Mouse (Mus musculus): ENCODE results near the gene Cog4. TPM values are rescaled to one million over a fixed set of nuclear protein-coding genes. Genes with fewer than 3 reads are reported as not detected.
"Not testable (repeated sequence)": the region's sequence is repeated elsewhere in the genome, so short reads cannot be mapped to it uniquely, and the experiment has no call there.

Cog4 gene
- total RNA-seq, 4 experiments from 2014 or later: 76.3 to 100 (median 88.2) TPM

DNA sequence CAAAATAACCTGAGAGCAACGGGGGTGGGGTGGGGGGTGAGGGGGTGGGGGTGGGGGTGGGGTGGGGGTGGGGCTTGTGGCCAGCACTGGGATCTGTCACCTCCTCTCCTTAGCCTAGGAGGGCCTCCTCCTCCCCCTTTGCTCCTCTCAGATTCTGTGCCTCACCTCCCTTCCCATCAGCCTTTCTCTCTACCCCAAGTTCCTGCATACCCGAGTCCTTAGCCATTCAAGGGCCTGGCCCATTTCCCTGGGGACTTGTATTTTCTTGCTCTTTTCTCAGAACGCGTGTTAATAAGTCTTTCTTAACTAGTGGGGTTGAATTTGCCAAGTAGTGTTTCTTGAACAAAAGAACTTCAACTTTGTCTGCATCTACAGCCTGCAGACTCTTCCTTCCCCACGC is 80.3 kb downstream of the Cog4 start:
- no peak for DNase-seq

DNA sequence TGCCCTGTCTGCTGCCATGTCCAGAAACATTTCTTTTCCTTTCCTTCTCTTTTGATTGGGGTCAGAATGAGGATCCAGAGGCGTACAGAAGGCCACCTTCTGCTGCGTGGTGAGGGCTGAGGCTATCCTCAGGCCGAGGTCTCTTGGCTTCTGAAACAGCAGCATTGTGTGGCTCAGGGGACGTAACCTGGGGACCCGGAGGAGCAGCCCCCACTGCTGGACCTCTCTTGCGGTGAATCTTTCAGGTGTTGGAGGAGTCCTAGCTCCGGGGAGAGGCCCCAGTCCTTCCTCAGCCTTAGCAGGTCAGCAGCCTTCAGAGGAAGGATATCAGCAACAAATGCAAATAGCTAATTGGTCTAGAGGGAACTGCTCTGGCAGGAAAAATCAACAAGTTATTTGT is 82.0 kb downstream of the Cog4 start:
- no peak for DNase-seq

DNA sequence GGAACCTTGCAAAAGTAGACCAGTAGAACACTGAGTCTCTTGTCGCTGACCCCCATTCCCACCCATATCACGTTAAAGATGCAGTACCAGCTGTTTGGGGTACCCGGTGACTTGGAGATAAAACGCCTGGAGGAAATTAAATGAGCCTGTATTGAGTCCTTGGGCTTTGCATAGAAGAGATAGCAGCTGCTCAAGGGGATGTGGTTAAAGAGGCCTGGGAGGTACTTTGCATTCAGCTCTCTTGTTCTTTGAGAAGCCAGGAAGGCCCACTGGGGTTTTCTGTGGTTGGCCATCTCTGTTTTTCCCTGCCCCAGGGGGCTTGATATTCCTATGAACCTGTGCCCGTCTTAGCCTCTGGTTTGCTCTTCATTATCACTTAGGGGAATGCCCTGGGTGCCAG is 82.7 kb downstream of the Cog4 start:
- no peak for DNase-seq

DNA sequence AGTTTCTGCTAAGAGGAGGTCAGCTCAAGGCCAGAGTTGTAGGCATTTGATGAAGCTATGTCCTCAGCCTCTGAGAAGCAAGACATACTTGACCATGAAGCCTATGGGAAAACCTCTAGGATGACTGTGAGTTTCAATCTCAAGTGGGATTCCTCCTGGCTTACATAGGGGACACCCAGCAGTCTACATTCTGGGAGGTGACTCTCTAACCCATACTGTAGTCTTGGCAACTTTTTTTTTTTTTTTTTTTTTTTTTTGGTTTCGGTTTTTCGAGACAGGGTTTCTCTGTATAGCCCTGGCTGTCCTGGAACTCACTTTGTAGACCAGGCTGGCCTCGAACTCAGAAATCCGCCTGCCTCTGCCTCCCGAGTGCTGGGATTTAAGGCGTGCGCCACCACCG is 83.3 kb downstream of the Cog4 start:
- not testable (repeated sequence) for DNase-seq

DNA sequence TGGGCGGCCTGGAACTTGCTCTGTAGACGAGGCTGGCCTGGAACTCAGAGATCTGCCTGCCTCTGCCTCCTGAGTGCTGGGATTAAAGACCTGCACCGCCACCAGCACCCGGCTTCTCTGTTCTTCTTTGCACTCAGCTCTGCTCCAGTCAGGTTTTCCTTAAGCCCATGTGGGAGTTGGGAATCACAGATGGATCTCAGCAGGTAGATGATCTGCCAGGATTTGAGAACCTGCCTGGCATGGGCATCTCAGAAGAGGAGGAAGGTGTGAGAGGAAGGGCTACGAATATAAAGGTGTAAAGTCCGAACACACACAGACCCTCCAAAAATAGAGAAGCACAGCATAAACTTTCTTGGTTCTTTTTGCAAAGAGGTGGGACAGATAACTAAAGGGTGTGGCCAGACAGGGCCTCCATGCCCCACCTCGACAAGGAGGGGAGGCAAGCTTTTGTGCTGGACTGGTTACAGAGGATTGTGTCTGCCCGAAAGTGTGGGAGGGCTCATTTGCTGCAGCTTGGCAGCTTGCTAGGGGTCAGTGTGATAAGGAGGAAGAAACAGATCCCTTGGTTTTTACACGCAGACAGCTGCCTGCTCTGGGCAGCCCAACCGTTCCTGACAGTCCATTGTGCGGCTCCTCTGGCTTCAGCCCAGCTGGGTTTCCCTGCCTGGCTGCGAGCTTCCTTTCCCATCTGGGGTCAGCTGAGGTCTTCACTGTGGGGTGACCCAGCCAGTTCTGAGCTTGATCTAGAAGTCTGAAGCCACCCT is 85.0 kb downstream of the Cog4 start:
- DNase-seq: peak; percentile 43

Other genes with a start within 250 kb of the Cog4 start
- gene Vac14, start 228.0 kb upstream of the Cog4 start, total RNA-seq (2022): 10 to 100 TPM; 30.9 to 34.8 (median 33.2) TPM
- 10 to 100 TPM; 19.5 to 28.8 (median 25.1) TPM for gene Mtss1l, start 125.1 kb upstream of the Cog4 start, total RNA-seq (2022)
- 100 to 1,000 TPM in 1 of 4 experiments, 10 to 100 TPM in 3; 51.6 to 101 (median 76.5) TPM for gene Il34, start 40.7 kb upstream of the Cog4 start, total RNA-seq (2022)
- 10 to 100 TPM; 68.4 to 87.8 (median 77.1) TPM for gene Sf3b3, start 187 bp downstream of the Cog4 start, total RNA-seq (2022)
- gene Fuk, start 55.9 kb downstream of the Cog4 start, total RNA-seq (2022): 10 to 100 TPM; 11.1 to 19.0 (median 15.8) TPM
- 10 to 100 TPM; 19.1 to 41.1 (median 27.7) TPM for gene St3gal2, start 73.3 kb downstream of the Cog4 start, total RNA-seq (2022)
- gene Ddx19a, start 151.2 kb downstream of the Cog4 start, total RNA-seq (2022): 10 to 100 TPM; 38.7 to 52.2 (median 44.5) TPM
- gene Ddx19b, start 185.2 kb downstream of the Cog4 start, total RNA-seq (2022): 10 to 100 TPM; 10.1 to 14.3 (median 12.9) TPM
- 100 to 1,000 TPM in 3 of 4 experiments, 10 to 100 TPM in 1; 97.1 to 142 (median 126) TPM for gene Aars, start 186.5 kb downstream of the Cog4 start, total RNA-seq (2022)
- gene Exosc6, start 209.7 kb downstream of the Cog4 start, total RNA-seq (2022): not detected
- not detected for gene Clec18a, start 245.8 kb downstream of the Cog4 start, total RNA-seq (2022)
- 10 to 100 TPM; 36.7 to 47.4 (median 43.6) TPM for gene Pdpr, start 248.0 kb downstream of the Cog4 start, total RNA-seq (2022)